Mouse (Mus musculus) neutrophil, adult 83 days (primary cell): Measurements from ENCODE around the gene Cyp2d10. TPM values are rescaled to one million over a fixed set of nuclear protein-coding genes. Genes with fewer than 3 reads are reported as not detected.

Source experiments
- total RNA-seq, 2 experiments: library from RNA; stranded (reverse); gene quantifications; one replicate each; pipeline ENCODE4 v1.2.4; 2023

Cyp2d10 gene
- total RNA-seq, result not detected

DNA sequence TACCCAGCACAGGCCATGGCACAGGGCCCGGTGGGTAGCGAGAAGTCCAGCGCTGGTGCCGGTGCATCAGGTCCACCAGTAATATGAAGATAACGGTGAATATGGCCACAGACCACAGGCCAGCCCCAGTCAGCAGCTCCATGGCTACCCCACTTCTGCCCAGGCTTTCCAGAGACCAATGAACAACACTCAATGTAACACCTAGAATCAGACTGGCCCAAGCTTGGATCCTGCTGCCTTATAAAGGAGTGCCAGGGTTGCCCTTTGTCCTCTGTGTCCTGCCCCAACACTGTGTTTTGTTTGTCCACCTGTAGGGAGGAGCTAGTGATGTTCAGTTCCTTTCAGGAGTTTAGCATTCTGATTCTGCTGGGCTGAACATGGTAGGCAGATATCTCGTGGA, at the start of gene Cyp2d10:
Cyp2d10 (minus strand) TSS at position 215 of the 400 bp plus-strand sequence.

DNA sequence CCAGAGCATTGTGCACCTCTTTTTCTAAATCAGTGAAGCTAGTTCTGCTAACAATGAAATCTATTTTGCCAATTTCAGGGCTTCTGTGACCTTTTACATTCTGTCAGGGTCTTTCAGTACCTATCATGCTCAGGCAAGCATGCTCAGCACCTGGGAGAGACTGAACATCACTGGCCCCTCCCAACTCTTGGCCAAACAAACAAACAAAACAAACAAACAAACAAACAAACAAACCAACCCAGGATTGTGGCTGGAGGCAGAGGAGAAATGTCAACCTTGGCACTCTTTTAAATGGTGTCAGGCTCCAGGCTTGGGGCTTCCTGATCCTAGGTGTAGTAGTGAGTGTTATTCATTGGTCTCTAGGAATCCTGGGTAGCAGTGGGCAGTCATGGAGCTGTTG, 26.1 kb upstream of the Cyp2d10 start, which contains the start of gene Cyp2d9:
Cyp2d9 (plus strand) TSS at position 301 of the 400 bp plus-strand sequence.

DNA sequence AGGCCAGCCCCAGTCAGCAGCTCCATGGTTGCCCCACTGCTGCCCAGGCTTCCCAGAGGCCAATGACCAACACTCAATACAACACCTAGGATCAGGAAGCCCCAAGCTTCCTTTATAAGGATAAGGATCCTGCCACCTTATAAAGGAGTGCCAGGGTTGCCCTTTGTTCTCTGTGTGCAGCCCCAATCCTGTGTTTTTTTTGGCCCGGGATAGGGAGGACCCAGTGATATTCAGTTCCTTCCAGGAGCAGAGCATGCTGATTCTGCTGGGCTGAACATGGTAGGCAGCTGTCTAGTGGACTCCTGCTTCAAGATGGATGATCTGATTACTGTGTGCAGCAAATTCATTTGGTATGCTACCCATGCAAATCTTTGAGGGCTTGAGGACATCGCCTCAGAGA, 13.1 kb downstream of the Cyp2d10 start, which contains the start of gene Cyp2d11:
Cyp2d11 (minus strand) TSS at position 101 of the 400 bp plus-strand sequence.

DNA sequence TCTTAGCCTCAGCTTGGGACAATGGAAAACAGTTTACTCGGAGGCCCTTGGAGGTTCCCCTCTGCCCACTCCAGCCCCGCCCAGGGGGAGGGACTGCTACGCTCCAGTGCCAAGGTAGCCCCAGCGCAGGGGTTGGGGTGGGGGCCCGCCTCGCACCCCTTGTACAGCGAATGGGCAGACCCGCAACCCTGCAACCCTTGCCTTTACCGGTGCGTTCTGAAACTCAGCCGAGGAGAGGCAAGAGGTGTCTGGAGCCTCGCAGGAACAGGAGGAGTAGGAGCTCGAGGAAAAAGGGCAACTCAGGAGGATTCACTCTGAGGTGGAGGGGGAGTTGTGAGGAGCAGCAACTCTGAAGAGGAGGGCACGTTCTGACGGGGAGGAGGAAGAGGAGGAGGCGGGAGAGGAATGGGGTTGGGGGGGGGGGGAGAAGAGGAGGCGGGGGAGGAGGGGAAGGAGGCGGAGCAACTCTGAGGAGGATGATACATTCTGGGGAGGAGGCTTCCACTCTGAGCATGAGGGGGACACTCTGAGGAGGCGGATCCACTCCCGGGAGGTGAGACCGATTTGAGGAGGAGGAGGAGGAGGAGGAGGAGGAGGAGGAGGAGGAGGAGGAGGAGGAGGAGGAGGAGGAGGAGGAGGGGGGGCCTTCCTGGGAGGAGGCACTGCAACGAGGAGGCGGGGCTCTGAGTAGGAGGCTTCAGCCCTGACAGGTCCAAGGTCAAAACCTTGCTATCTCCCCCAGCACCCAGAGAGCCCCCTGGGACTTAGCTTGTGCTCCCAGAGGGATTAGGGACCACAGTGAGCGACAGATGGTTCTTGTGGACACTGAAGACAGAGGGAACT, 26.9 kb downstream of the Cyp2d10 start, which contains the start of gene Cyp2d22:
Cyp2d22 (minus strand) TSS at position 390 of the 843 bp plus-strand sequence.

DNA sequence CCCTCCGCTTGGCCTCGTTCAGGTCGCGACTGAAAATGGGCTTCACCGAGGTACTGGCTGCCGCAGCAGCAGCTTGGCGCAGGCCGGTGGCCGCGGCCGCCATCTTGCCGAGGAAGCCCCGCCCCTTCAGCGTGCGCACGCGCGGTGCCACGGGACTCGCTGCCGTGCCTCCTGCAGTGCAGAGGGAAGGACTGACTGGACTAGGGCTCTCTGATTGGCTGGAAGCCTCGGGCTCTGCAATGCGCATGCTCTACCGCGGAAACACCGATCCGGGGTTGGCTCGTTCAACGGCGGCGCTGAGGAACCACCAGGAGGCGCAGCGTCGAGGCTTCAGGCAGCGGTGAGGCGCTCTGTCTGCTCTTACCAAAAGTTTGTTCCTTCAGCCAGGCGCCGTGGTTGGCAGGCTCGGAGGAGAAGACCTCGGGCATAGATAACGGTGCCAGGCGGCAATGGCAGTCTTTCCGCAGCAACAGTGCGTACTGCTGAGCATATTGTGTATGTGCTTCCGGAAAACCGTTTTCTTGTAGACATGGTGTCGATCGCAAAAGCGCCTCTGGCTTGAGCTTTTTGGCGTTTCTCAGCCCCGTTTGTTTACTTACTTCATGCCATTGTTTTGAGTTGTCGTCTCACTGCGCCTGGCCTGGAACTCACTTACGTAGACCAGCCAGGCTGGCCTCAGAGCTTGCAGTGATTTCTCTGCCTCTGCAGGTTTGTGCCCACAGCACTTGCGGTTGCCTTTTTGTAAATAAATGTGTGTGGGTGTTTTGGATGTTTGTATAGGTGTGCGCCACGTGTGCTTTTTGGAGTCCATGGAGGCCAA, 52.7 kb downstream of the Cyp2d10 start, which contains the start of gene Ndufa6:
Ndufa6 (minus strand) TSS at position 197 of the 820 bp plus-strand sequence.

Other genes starting within 250 kb of the Cyp2d10 start
- under 1 TPM in 1 of 2 experiments, not detected in 1; 0.31 TPM for gene Shisa8, start 194.4 kb downstream of the Cyp2d10 start, total RNA-seq
- 1 to 10 TPM; 1.2 to 2.0 TPM for gene Tnfrsf13c, start 182.8 kb downstream of the Cyp2d10 start, total RNA-seq
- 10 to 100 TPM; 11.3 to 21.3 TPM for gene Cenpm, start 162.4 kb downstream of the Cyp2d10 start, total RNA-seq
- gene 1500009C09Rik, start 154.8 kb downstream of the Cyp2d10 start, total RNA-seq, result not detected
- not detected for gene Sept3, start 132.3 kb downstream of the Cyp2d10 start, total RNA-seq
- under 1 TPM in 1 of 2 experiments, not detected in 1; 0.39 TPM for gene Wbp2nl, start 108.2 kb downstream of the Cyp2d10 start, total RNA-seq
- 100 to 1,000 TPM in 1 of 2 experiments, 10 to 100 TPM in 1; 87.3 to 111 TPM for gene Naga, start 68.3 kb downstream of the Cyp2d10 start, total RNA-seq
- 1 to 10 TPM; 2.8 to 4.0 TPM for gene Pheta2, start 68.3 kb downstream of the Cyp2d10 start, total RNA-seq
- gene Smdt1, start 68.2 kb downstream of the Cyp2d10 start, total RNA-seq, result 10 to 100 TPM; 83.6 to 85.6 TPM
- gene Ndufa6, start 52.9 kb downstream of the Cyp2d10 start, total RNA-seq, result 10 to 100 TPM; 85.3 to 97.0 TPM
- gene Cyp2d22, start 26.9 kb downstream of the Cyp2d10 start, total RNA-seq, result under 1 TPM; 0.73 to 0.88 TPM
- gene Cyp2d11, start 13.2 kb downstream of the Cyp2d10 start, total RNA-seq, result not detected
- gene Cyp2d9, start 26.2 kb upstream of the Cyp2d10 start, total RNA-seq, result not detected
- not detected for gene Cyp2d12, start 147.9 kb upstream of the Cyp2d10 start, total RNA-seq
- gene Cyp2d34, start 213.8 kb upstream of the Cyp2d10 start, total RNA-seq, result not detected